Mouse (Mus musculus) heart, adult 2 months (tissue): ENCODE measurements at regions not wholly inside any gene's neighbourhood (a gene's known extent, or its start where the extent isn't known, plus 50 kb on each side); places are given as distances from the start of the nearest gene placed in this dataset.

ENCODE experiments used
- DNase-seq, 2 experiments: peaks; one replicate each; pipeline ENCODE4 v3.0.0; 2021
- H3K27ac ChIP-seq: fragments of 200-600 bp; 2 replicates; pipeline ENCODE4 v1.8.1; 2022
- H3K27me3 ChIP-seq: fragments of 200-500 bp; 2 replicates; pipeline ENCODE4 v1.6.1; 2012; ENCODE audit warnings: mild to moderate bottlenecking, low read length, inconsistent platforms, mixed read lengths; ENCODE audit not compliant: control insufficient read depth, insufficient read depth
- H3K36me3 ChIP-seq: fragments of 200-500 bp; 2 replicates; pipeline ENCODE4 v1.6.1; 2012; ENCODE audit warnings: low read length, inconsistent platforms; ENCODE audit not compliant: control insufficient read depth, insufficient read depth
- H3K4me1 ChIP-seq: fragments of 200-500 bp; 2 replicates; pipeline ENCODE4 v1.6.1; 2011; ENCODE audit warnings: low read length; ENCODE audit not compliant: control insufficient read depth, insufficient read depth
- H3K4me3 ChIP-seq: fragments of 200-600 bp; 2 replicates; pipeline ENCODE4 v1.8.1; 2022
- H3K79me2 ChIP-seq: fragments of 200-500 bp; replicated peaks from 2 replicates; pipeline ENCODE4 v1.6.1; 2012; ENCODE audit warnings: mild to moderate bottlenecking, inconsistent platforms, low read length, moderate library complexity, mixed read lengths; ENCODE audit not compliant: control insufficient read depth, insufficient read depth
- H3K9ac ChIP-seq: fragments of 200-500 bp; 2 replicates; pipeline ENCODE4 v1.6.1; 2012; ENCODE audit warnings: low read depth, mild to moderate bottlenecking, control low read depth, inconsistent platforms, low read length, mixed read lengths
- CTCF ChIP-seq: fragments of 200-600 bp; IDR thresholded peaks from 2 replicates; pipeline ENCODE4 v1.8.1; 2022; ENCODE audit warnings: antibody characterized with exemption, mild to moderate bottlenecking, moderate library complexity
- EP300 ChIP-seq: fragments of 200-500 bp; IDR thresholded peaks from 2 replicates; pipeline ENCODE4 v1.6.1; 2011; ENCODE audit warnings: low read depth, low read length, control low read depth; ENCODE audit not compliant: insufficient read depth
- POLR2A ChIP-seq: fragments of 200-500 bp; IDR thresholded peaks from 2 replicates; pipeline ENCODE4 v1.6.1; 2011; ENCODE audit warnings: mild to moderate bottlenecking, low read depth, low read length, control low read depth; ENCODE audit not compliant: insufficient read depth
- WGBS: fragments of 180-500 bp; shearing (Covaris S2); methylation state at CpG from one replicate; pipeline ENCODE4 v1.1.7; 2018; 5-methylcytosine and 5-hydroxymethylcytosine counted together
- intact Hi-C: fragments of 180-260 bp; cut with DNase I; formaldehyde crosslinking; loops from one replicate; pipeline ENCODE4 v1.15.1; 2025

GRCm38 (mm10) chr12:96154095-96154494, 462.1 kb downstream of the Flrt2 start:
- H3K4me1 ChIP-seq = no peaks in the 10 kb centered on the region
- 70% methylated on average over 3 of the region's 3 CpGs for WGBS

GRCm38 (mm10) chr12:96167551-96167950, 475.5 kb downstream of the Flrt2 start:
- intact Hi-C loops = no loop called here
- no peaks in the 10 kb centered on the region for H3K79me2 ChIP-seq
- H3K36me3 ChIP-seq = no peaks in the 10 kb centered on the region
- no peaks in the 10 kb centered on the region for H3K4me1 ChIP-seq
- H3K9ac ChIP-seq = no peak overlapping the region
- H3K4me3 ChIP-seq = no peak overlapping the region
- WGBS = 78% methylated on average over 1 of the region's 1 CpGs
- no peaks in the 10 kb centered on the region for H3K27me3 ChIP-seq
- no peak for DNase-seq
- no peak overlapping the region for H3K27ac ChIP-seq
- TF ChIP-seq POLR2A (no peak), CTCF (no peak), EP300 (no peak)

More at GRCm38 (mm10) chr12:96154095-96154494, 462.1 kb downstream of the Flrt2 start:
- Histone ChIP-seq H3K27me3 (no peaks in the 10 kb centered on the region), H3K36me3 (no peaks in the 10 kb centered on the region), H3K79me2 (no peaks in the 10 kb centered on the region), H3K27ac (no peak overlapping the region), H3K9ac (no peak overlapping the region), H3K4me3 (no peak overlapping the region)
- no peak for TF ChIP-seq EP300
- intact Hi-C loops = no loop called here
- DNase-seq = no peak

GRCm38 (mm10) chr12:96198928-96199327, 506.9 kb downstream of the Flrt2 start:
- no peak overlapping the region for H3K4me3 ChIP-seq
- no peaks in the 10 kb centered on the region for H3K4me1 ChIP-seq
- no peak for TF ChIP-seq EP300
- TF ChIP-seq CTCF = no peak
- no peak for TF ChIP-seq POLR2A
- no peaks in the 10 kb centered on the region for H3K79me2 ChIP-seq
- H3K9ac ChIP-seq = no peak overlapping the region
- DNase-seq = no peak
- intact Hi-C loops = no loop called here
- WGBS = 16% methylated on average over 1 of the region's 1 CpGs
- no peaks in the 10 kb centered on the region for H3K36me3 ChIP-seq
- no peak overlapping the region for H3K27ac ChIP-seq
- H3K27me3 ChIP-seq = no peaks in the 10 kb centered on the region

GRCm38 (mm10) chr12:96201855-96202254, 509.8 kb downstream of the Flrt2 start:
- H3K27ac ChIP-seq = no peak overlapping the region
- H3K9ac ChIP-seq = no peak overlapping the region
- intact Hi-C loops = no loop called here
- TF ChIP-seq EP300 = no peak
- no peak for TF ChIP-seq CTCF
- no peak for TF ChIP-seq POLR2A
- H3K27me3 ChIP-seq = no peaks in the 10 kb centered on the region
- DNase-seq = no peak
- no peaks in the 10 kb centered on the region for H3K79me2 ChIP-seq
- H3K4me3 ChIP-seq = no peak overlapping the region
- 100% methylated on average over 1 of the region's 1 CpGs for WGBS
- H3K4me1 ChIP-seq = no peaks in the 10 kb centered on the region
- H3K36me3 ChIP-seq = no peaks in the 10 kb centered on the region

- Histone ChIP-seq H3K79me2 (no peaks in the 10 kb centered on the region), H3K9ac (no peak overlapping the region), H3K4me1 (no peaks in the 10 kb centered on the region), H3K36me3 (no peaks in the 10 kb centered on the region), H3K27me3 (no peaks in the 10 kb centered on the region), H3K27ac (no peak overlapping the region), H3K4me3 (no peak overlapping the region)
- no peak for DNase-seq
- TF ChIP-seq EP300 (no peak), CTCF (no peak), POLR2A (no peak)
- intact Hi-C loops = no loop called here
- WGBS = 61% methylated on average over 1 of the region's 1 CpGs
Observed at GRCm38 (mm10) chr12:96226446-96226845, 534.4 kb downstream of the Flrt2 start.

- intact Hi-C loops = no loop called here
- Histone ChIP-seq H3K9ac (no peak overlapping the region), H3K79me2 (no peaks in the 10 kb centered on the region), H3K36me3 (no peaks in the 10 kb centered on the region), H3K4me1 (no peaks in the 10 kb centered on the region), H3K27me3 (no peaks in the 10 kb centered on the region), H3K4me3 (no peak overlapping the region), H3K27ac (no peak overlapping the region)
- 85% methylated on average over 3 of the region's 3 CpGs for WGBS
- TF ChIP-seq EP300 (no peak), CTCF (no peak), POLR2A (no peak)
- no peak for DNase-seq
Observed at GRCm38 (mm10) chr12:96228714-96229113, 536.7 kb downstream of the Flrt2 start.
